8 mouse cellular contexts compared by ENCODE assay signal in genomic region chr10:62186882-62187281, GRCm38 (mm10). TPM values are rescaled to one million over a fixed set of nuclear protein-coding genes. Genes with fewer than 3 reads are reported as not detected.
A peak's percentile ranks its signal among the peaks of the same experiment; 100 is the strongest.
DNase-seq lines count a peak whose midpoint lies in the region; ATAC-seq and TF ChIP-seq lines count a peak whose summit lies in the region.

No protein-coding gene starts in this region.

- H3K9me3 ChIP-seq in embryonic facial prominence, embryonic 11.5 days (replicated peaks; ENCODE audit: control insufficient read depth, low read length), result no peaks in the 10 kb centered on the region
- no peaks in the 10 kb centered on the region for H3K9me3 ChIP-seq in heart, embryonic 15.5 days (replicated peaks)

- no peak overlapping the region for H3K27ac ChIP-seq in embryonic facial prominence, embryonic 11.5 days (replicated peaks; ENCODE audit: low read depth, low read length)
- H3K27ac ChIP-seq in heart, embryonic 15.5 days, result no peak overlapping the region
- H3K27ac ChIP-seq in thymus, adult 2 months (ENCODE audit: control insufficient read depth, insufficient read depth, low read length), result no peak overlapping the region

- ATAC-seq in embryonic facial prominence, embryonic 11.5 days (replicated peaks; ENCODE audit: insufficient number of reproducible peaks, low FRiP score, low TSS enrichment, low read depth), result peak; percentile 47; the same call in 1 of the 2 replicates
- ATAC-seq in heart, embryonic 15.5 days (replicated peaks; ENCODE audit: insufficient number of reproducible peaks, insufficient read depth, low FRiP score, low read depth), result 0 out of 2 replicates have a peak, but pooled peaks have one; percentile 38
- ATAC-seq in neutrophil, adult 5-6 weeks (ENCODE audit: extremely low read depth, insufficient number of reproducible peaks, low FRiP score, poor library complexity, severe bottlenecking), result peak; percentile 31; the same call in 1 of the 2 replicates

- no peak overlapping the region for H3K4me2 ChIP-seq in embryonic facial prominence, embryonic 11.5 days (ENCODE audit: low read depth, low read length)
- no peak overlapping the region for H3K4me2 ChIP-seq in heart, embryonic 15.5 days

- no peaks in the 10 kb centered on the region for H3K36me3 ChIP-seq in embryonic facial prominence, embryonic 11.5 days (replicated peaks; ENCODE audit: control insufficient read depth, insufficient read depth, low read depth, low read length)
- H3K36me3 ChIP-seq in heart, embryonic 15.5 days, result no peaks in the 10 kb centered on the region
- H3K36me3 ChIP-seq in thymus, adult 2 months (ENCODE audit: control insufficient read depth, insufficient read depth, low read length), result no peaks in the 10 kb centered on the region

- 22% methylated on average over 7 of the region's 7 CpGs for WGBS in embryonic facial prominence, embryonic 11.5 days
- whole genome bisulfite sequencing in heart, embryonic 15.5 days, result 20% methylated on average over 7 of the region's 7 CpGs
- WGBS in thymus, adult 2 months, result 23% methylated on average over 7 of the region's 7 CpGs

- TF ChIP-seq CTCF in thymus, adult 2 months (IDR thresholded peaks at IDR 0.05; ENCODE audit: borderline replicate concordance, control insufficient read depth, extremely low read depth, insufficient read depth, low read length, poor library complexity), result peak; percentile 92

- TF ChIP-seq POLR2A in thymus, adult 2 months (IDR thresholded peaks at IDR 0.05; ENCODE audit: control insufficient read depth, extremely low read depth, insufficient read depth, low read length, poor library complexity), result no peak

- no peak overlapping the region for H3K4me3 ChIP-seq in embryonic facial prominence, embryonic 11.5 days (ENCODE audit: low read depth, low read length)
- no peak overlapping the region for H3K4me3 ChIP-seq in heart, embryonic 15.5 days
- H3K4me3 ChIP-seq in thymus, adult 2 months (ENCODE audit: control insufficient read depth, insufficient read depth, low read length), result no peak overlapping the region

- H3K4me1 ChIP-seq in embryonic facial prominence, embryonic 11.5 days (ENCODE audit: control insufficient read depth, insufficient read depth, low read length), result no peaks in the 10 kb centered on the region
- no peaks in the 10 kb centered on the region for H3K4me1 ChIP-seq in heart, embryonic 15.5 days (replicated peaks)
- no peaks in the 10 kb centered on the region for H3K4me1 ChIP-seq in thymus, adult 2 months (replicated peaks; ENCODE audit: control insufficient read depth, insufficient read depth, low read length)

- H3K9ac ChIP-seq in embryonic facial prominence, embryonic 11.5 days (replicated peaks; ENCODE audit: low read length), result no peak overlapping the region
- H3K9ac ChIP-seq in heart, embryonic 15.5 days, result no peak overlapping the region

- no peaks in the 10 kb centered on the region for H3K27me3 ChIP-seq in embryonic facial prominence, embryonic 11.5 days (ENCODE audit: control insufficient read depth, insufficient read depth, low read length)
- H3K27me3 ChIP-seq in heart, embryonic 15.5 days, result peaks cover 34% of the 10 kb centered on the region
- no peaks in the 10 kb centered on the region for H3K27me3 ChIP-seq in thymus, adult 2 months (ENCODE audit: control insufficient read depth, insufficient read depth, low read length)

- peak; percentile 52 for DNase-seq in CD4-positive helper T cell, adult 2 months (ENCODE audit: low read depth, low spot score)
- DNase-seq in adrenal gland, postnatal 14 days, result peak; percentile 91
- peak; percentile 82 for DNase-seq in embryonic facial prominence, embryonic 11.5 days (ENCODE audit: low spot score)
- DNase-seq in kidney, postnatal 25 days, result peak; percentile 78 to 91
- DNase-seq in lung, adult 18-20 months, result peak; percentile 75 to 79
- DNase-seq in thymus, adult 2 months, result peak; percentile 87

RNA-seq across cellular contexts. Expression of gene Fam241b, which starts 43.2 kb away (rescaled TPM):
- 2.4 and 2.9 TPM in 2 replicates for total RNA-seq in adrenal gland, postnatal 14 days (2021)
- polyA plus RNA-seq in embryonic facial prominence, embryonic 11.5 days (2014; fragmentation: Nextera tagmentation; extraction: Ambion mirVana), result 6.3 and 6.7 TPM in 2 replicates
- 3.0 and 3.9 TPM in 2 replicates for polyA plus RNA-seq in heart, embryonic 15.5 days (2015; fragmentation: Nextera tagmentation; extraction: Ambion mirVana)
- not detected in 2 replicates for total RNA-seq in neutrophil, adult 5-6 weeks (2017)
- polyA plus RNA-seq in thymus, adult 2 months (2012; rRNA removed), result 2.3 and 4.0 TPM in 2 replicates

RNA-seq across cellular contexts. Expression of gene Tspan15, which starts 44.2 kb away (rescaled TPM):
- 17.2 and 22.9 TPM in 2 replicates for total RNA-seq in adrenal gland, postnatal 14 days (2021)
- 12.2 and 13.3 TPM in 2 replicates for polyA plus RNA-seq in embryonic facial prominence, embryonic 11.5 days (2014; fragmentation: Nextera tagmentation; extraction: Ambion mirVana)
- polyA plus RNA-seq in heart, embryonic 15.5 days (2015; fragmentation: Nextera tagmentation; extraction: Ambion mirVana), result 8.9 and 15.3 TPM in 2 replicates
- total RNA-seq in neutrophil, adult 5-6 weeks (2017), result 0.23 TPM in 1 of 2 replicates, not detected in the other
- 12.7 and 13.7 TPM in 2 replicates for polyA plus RNA-seq in thymus, adult 2 months (2012; rRNA removed)

RNA-seq across cellular contexts. Expression of gene Neurog3, which starts 54.0 kb away (rescaled TPM):
- total RNA-seq in adrenal gland, postnatal 14 days (2021), result not detected in 2 replicates
- 0.89 and 1.2 TPM in 2 replicates for polyA plus RNA-seq in embryonic facial prominence, embryonic 11.5 days (2014; fragmentation: Nextera tagmentation; extraction: Ambion mirVana)
- not detected in 2 replicates for polyA plus RNA-seq in heart, embryonic 15.5 days (2015; fragmentation: Nextera tagmentation; extraction: Ambion mirVana)
- not detected in 2 replicates for total RNA-seq in neutrophil, adult 5-6 weeks (2017)
- 0.20 and 0.22 TPM in 2 replicates for polyA plus RNA-seq in thymus, adult 2 months (2012; rRNA removed)
